Mouse (Mus musculus) kidney, embryonic 14.5 days (tissue): Measurements from ENCODE around the gene Gnai1. TPM values are rescaled to one million over a fixed set of nuclear protein-coding genes. Genes with fewer than 3 reads are reported as not detected.
"Not testable (repeated sequence)": the region's sequence is repeated elsewhere in the genome, so short reads cannot be mapped to it uniquely, and the experiment has no call there.

ENCODE experiments used
- ATAC-seq: fragments of 200-750 bp; cut with Nextera tagmentation; 2 replicates; pipeline ENCODE4 v1.8.0; 2017; ENCODE audit warnings: moderate number of reproducible peaks, mild to moderate bottlenecking, moderate TSS enrichment, moderate library complexity; ENCODE audit not compliant: low FRiP score, low TSS enrichment
- H3K27ac ChIP-seq: fragments of 300-500 bp; sonication (generic); 2 replicates; pipeline ENCODE4 v1.5.1; 2014; ENCODE audit warnings: low read depth, mild to moderate bottlenecking, low read length, moderate library complexity, mixed read lengths
- H3K27me3 ChIP-seq: fragments of 300-500 bp; sonication (generic); 2 replicates; pipeline ENCODE4 v1.6.1; 2014; ENCODE audit warnings: mild to moderate bottlenecking, low read length; ENCODE audit not compliant: control insufficient read depth, insufficient read depth
- H3K36me3 ChIP-seq: fragments of 300-500 bp; sonication (generic); 2 replicates; pipeline ENCODE4 v1.6.1; 2014; ENCODE audit warnings: low read length, mixed read lengths; ENCODE audit not compliant: control insufficient read depth, insufficient read depth
- H3K4me1 ChIP-seq: fragments of 300-500 bp; sonication (generic); 2 replicates; pipeline ENCODE4 v1.6.1; 2014; ENCODE audit warnings: low read length, mixed read lengths; ENCODE audit not compliant: control insufficient read depth, insufficient read depth
- H3K4me2 ChIP-seq: fragments of 300-500 bp; sonication (generic); replicated peaks from 2 replicates; pipeline ENCODE4 v1.6.1; 2014; ENCODE audit warnings: low read depth, mild to moderate bottlenecking, low read length
- H3K4me3 ChIP-seq: fragments of 300-500 bp; sonication (generic); 2 replicates; pipeline ENCODE4 v1.5.1; 2014; ENCODE audit warnings: mild to moderate bottlenecking, low read length
- H3K9ac ChIP-seq: fragments of 300-500 bp; sonication (generic); 2 replicates; pipeline ENCODE4 v1.6.1; 2014; ENCODE audit warnings: low read depth, mild to moderate bottlenecking, low read length, moderate library complexity
- H3K9me3 ChIP-seq: fragments of 300-500 bp; sonication (generic); 2 replicates; pipeline ENCODE4 v1.6.1; 2016; ENCODE audit warnings: low read length; ENCODE audit not compliant: control insufficient read depth
- WGBS: fragments of 180-500 bp; shearing (Covaris S2); extraction: QIAGEN DNeasy Blood & Tissue Kit; methylation state at CpG from one replicate; pipeline ENCODE4 v1.1.7; 2014; 5-methylcytosine and 5-hydroxymethylcytosine counted together
- polyA plus RNA-seq: library from polyadenylated mRNA; unstranded; fragments of >200 nt; fragmentation: Nextera tagmentation; extraction: Ambion mirVana; gene quantifications from 2 replicates; pipeline ENCODE4 v1.2.1, GENCODE M21; 2014

The Gnai1 gene
- polyA plus RNA-seq, 1 experiment from 2014 or later: 31.9 TPM

- Histone ChIP-seq H3K9me3 (no peaks in the 10 kb centered on the region; the same call in 1 of the 2 replicates), H3K27ac (no peak overlapping the region), H3K4me3 (no peak overlapping the region), H3K4me2 (no peak overlapping the region), H3K4me1 (no peaks in the 10 kb centered on the region), H3K9ac (no peak overlapping the region), H3K36me3 (no peaks in the 10 kb centered on the region), H3K27me3 (no peaks in the 10 kb centered on the region)
- 90% methylated on average over 4 of the region's 4 CpGs for WGBS
- no peak for ATAC-seq
Observed at GRCm38 (mm10) chr5:18343455-18344142, 16.6 kb downstream of the Gnai1 start.

DNA sequence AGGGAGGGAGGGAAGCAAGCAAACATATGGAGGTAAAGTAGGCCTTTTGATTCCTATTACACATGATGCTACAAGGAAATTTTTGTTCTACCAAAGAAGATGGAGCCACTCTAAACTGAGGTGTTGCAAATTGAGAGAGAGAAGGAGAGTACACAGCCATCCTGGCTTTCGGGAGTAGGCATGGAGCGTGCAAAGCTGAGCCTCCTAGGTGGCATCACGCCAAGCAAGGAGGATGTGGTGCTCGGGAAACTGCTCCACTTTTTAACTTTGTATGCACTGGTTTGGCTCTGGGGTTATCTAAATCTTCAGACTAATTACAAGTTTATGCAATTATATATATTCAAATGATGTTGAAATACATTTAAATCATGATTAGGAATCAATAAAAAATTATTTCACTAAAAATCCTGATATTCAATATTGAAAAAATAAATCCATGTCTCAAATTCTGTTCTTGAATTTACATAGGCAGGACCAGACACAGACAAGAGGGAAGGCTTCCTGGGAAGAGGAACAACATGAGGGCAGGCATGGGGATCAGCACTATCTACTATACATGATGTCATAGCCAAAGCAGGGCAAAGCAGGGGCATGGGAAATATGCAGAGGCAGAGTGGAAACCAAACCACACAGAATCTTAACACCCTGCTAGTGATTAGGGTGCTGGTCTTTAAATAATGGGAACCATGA, 17.2 kb downstream of the Gnai1 start:
- Histone ChIP-seq H3K9ac (no peak overlapping the region), H3K4me1 (no peaks in the 10 kb centered on the region), H3K4me3 (no peak overlapping the region), H3K4me2 (no peak overlapping the region), H3K27ac (no peak overlapping the region), H3K27me3 (no peaks in the 10 kb centered on the region), H3K9me3 (no peaks in the 10 kb centered on the region; the same call in 1 of the 2 replicates), H3K36me3 (no peaks in the 10 kb centered on the region)
- no peak for ATAC-seq
- WGBS: 90% methylated on average over 4 of the region's 4 CpGs

DNA sequence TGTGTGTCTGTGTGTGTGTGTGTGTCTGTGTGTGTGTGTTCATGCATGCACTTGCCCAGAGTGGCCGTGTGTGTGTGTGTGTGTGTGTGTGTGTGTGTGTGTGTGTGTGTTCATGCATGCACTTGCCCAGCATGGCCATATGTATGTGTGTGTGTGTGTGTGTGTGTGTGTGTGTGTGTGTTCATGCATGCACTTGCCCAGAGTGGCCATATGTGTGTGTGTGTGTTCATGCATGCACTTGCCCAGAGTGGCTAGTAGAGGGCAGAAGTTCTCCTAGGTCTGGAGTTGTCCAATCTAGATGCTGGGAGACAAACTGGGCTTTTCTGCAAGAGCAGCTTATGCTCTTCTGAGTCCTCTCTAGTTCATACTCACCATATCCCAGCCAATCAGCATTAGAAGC, 18.3 kb downstream of the Gnai1 start:
- not testable (repeated sequence) for H3K4me2 ChIP-seq, H3K9ac ChIP-seq, H3K4me1 ChIP-seq, H3K36me3 ChIP-seq, H3K4me3 ChIP-seq, H3K27me3 ChIP-seq, H3K27ac ChIP-seq, ATAC-seq, H3K9me3 ChIP-seq
- 86% methylated on average over 1 of the region's 1 CpGs for WGBS

DNA sequence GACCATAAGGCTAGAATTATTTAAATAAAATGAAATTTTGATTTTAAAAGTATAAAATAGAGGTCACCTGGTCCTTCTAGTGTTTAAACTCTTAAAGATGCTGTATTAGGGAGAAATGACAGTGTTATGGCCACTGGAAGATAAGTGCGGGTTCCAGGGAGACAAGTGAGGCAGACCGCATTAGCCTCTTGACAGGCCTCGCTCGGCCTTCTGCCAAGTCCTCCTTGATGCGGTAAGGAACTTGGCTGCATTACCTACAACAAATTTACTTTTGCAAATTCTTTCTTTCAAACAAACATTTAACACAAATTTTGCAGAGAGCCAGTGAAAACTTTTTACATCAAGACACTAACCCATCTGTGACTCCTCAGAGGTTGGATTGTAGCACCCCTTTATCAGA, 27.9 kb downstream of the Gnai1 start:
- WGBS: 93% methylated on average over 5 of the region's 5 CpGs
- no peak for ATAC-seq

GRCm38 (mm10) chr5:18330726-18331125, 29.4 kb downstream of the Gnai1 start:
- Histone ChIP-seq H3K9ac (no peak overlapping the region), H3K4me2 (no peak overlapping the region), H3K9me3 (no peaks in the 10 kb centered on the region), H3K4me1 (no peaks in the 10 kb centered on the region), H3K36me3 (no peaks in the 10 kb centered on the region), H3K4me3 (no peak overlapping the region), H3K27ac (no peak overlapping the region), H3K27me3 (no peaks in the 10 kb centered on the region)
- WGBS: 53% methylated on average over 8 of the region's 8 CpGs
- no peak for ATAC-seq

More for the DNA sequence above, 27.9 kb downstream of the Gnai1 start:
- Histone ChIP-seq H3K36me3 (no peaks in the 10 kb centered on the region), H3K27ac (no peak overlapping the region), H3K27me3 (no peaks in the 10 kb centered on the region), H3K4me2 (no peak overlapping the region), H3K9me3 (no peaks in the 10 kb centered on the region), H3K4me1 (no peaks in the 10 kb centered on the region), H3K9ac (no peak overlapping the region), H3K4me3 (no peak overlapping the region)

DNA sequence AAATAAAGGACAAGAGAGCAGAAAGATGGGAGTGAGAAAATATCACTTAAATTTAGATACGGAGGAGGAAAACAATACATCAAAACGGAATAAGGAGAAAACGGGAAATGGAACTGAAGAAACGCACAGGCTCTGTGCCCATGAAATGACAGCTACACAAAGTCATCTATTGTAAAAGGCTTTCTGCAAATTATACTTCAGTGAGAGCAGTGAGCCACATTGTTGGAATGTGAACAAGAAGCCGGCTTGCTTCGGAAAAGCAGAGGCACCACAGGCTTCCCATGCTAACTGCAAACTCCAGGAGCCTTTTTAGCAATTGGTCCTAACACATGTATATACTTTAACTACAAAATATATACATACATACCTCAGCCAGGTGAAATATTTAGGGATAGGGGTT, 34.0 kb downstream of the Gnai1 start:
- Histone ChIP-seq H3K9me3 (no peaks in the 10 kb centered on the region), H3K4me2 (no peak overlapping the region), H3K27me3 (no peaks in the 10 kb centered on the region), H3K27ac (no peak overlapping the region), H3K9ac (no peak overlapping the region), H3K4me3 (no peak overlapping the region), H3K4me1 (no peaks in the 10 kb centered on the region), H3K36me3 (no peaks in the 10 kb centered on the region)
- ATAC-seq: no peak
- WGBS: 86% methylated on average over 6 of the region's 6 CpGs

GRCm38 (mm10) chr5:18323534-18323933, 36.6 kb downstream of the Gnai1 start:
- no peaks in the 10 kb centered on the region for H3K4me1 ChIP-seq
- no peak overlapping the region for H3K27ac ChIP-seq
- H3K9me3 ChIP-seq: no peaks in the 10 kb centered on the region
- H3K9ac ChIP-seq: no peak overlapping the region
- no peaks in the 10 kb centered on the region for H3K36me3 ChIP-seq
- no peak for ATAC-seq
- no peaks in the 10 kb centered on the region for H3K27me3 ChIP-seq
- H3K4me3 ChIP-seq: no peak overlapping the region
- 90% methylated on average over 9 of the region's 9 CpGs for WGBS
- H3K4me2 ChIP-seq: no peak overlapping the region

DNA sequence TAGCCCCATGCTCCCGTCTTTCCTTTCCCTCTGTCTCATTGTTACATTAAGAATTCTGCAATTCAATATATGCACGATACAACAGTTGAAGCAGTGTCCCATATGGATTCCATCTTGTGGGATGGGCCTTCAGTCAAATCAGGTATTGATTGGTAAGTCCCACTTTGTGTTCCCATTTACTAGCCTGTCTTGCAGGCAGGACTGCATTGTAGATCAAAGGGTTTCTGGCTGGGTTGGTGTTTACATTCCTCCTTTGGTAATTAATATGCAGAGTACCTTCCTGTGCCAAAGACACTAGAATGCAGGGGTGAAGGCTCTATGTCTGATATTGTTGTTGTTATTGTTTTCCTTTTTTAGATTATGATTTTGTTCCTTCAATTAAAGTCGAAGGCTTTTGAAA, 38.5 kb downstream of the Gnai1 start:
- H3K4me1 ChIP-seq: no peaks in the 10 kb centered on the region
- H3K9me3 ChIP-seq: no peaks in the 10 kb centered on the region
- H3K27me3 ChIP-seq: no peaks in the 10 kb centered on the region
- no peak for ATAC-seq
- H3K27ac ChIP-seq: no peak overlapping the region
- no peak overlapping the region for H3K4me2 ChIP-seq
- no peaks in the 10 kb centered on the region for H3K36me3 ChIP-seq
- no peak overlapping the region for H3K4me3 ChIP-seq
- 81% methylated on average over 3 of the region's 3 CpGs for WGBS
- H3K9ac ChIP-seq: no peak overlapping the region

- Histone ChIP-seq H3K36me3 (no peaks in the 10 kb centered on the region), H3K27me3 (no peaks in the 10 kb centered on the region), H3K4me3 (no peak overlapping the region), H3K9me3 (no peaks in the 10 kb centered on the region), H3K4me2 (no peak overlapping the region), H3K4me1 (no peaks in the 10 kb centered on the region), H3K27ac (no peak overlapping the region), H3K9ac (no peak overlapping the region)
- no peak for ATAC-seq
- 85% methylated on average over 4 of the region's 4 CpGs for WGBS
Observed at GRCm38 (mm10) chr5:18318846-18319245, 41.3 kb downstream of the Gnai1 start.
